Mouse (Mus musculus) neural tube, embryonic 14.5 days (tissue): ENCODE measurements around the gene Abcc12. TPM values are rescaled to one million over a fixed set of nuclear protein-coding genes. Genes with fewer than 3 reads are reported as not detected.

ENCODE experiments used
- ATAC-seq: fragments of 200-750 bp; cut with Nextera tagmentation; 2 replicates; pipeline ENCODE4 v1.8.0; 2017; ENCODE audit warnings: low read depth, mild to moderate bottlenecking, moderate TSS enrichment, moderate library complexity
- H3K27ac ChIP-seq: fragments of 300-500 bp; sonication (generic); 2 replicates; pipeline ENCODE4 v1.5.1; 2014; ENCODE audit warnings: low read depth, mild to moderate bottlenecking, control low read depth, low read length, moderate library complexity, mixed read lengths
- H3K27me3 ChIP-seq: fragments of 300-500 bp; sonication (generic); 2 replicates; pipeline ENCODE4 v1.6.1; 2014; ENCODE audit warnings: low read length; ENCODE audit not compliant: control insufficient read depth, insufficient read depth
- H3K36me3 ChIP-seq: fragments of 300-500 bp; sonication (generic); 2 replicates; pipeline ENCODE4 v1.6.1; 2014; ENCODE audit warnings: low read length, mixed read lengths; ENCODE audit not compliant: control insufficient read depth, insufficient read depth
- H3K4me1 ChIP-seq: fragments of 300-500 bp; sonication (generic); 2 replicates; pipeline ENCODE4 v1.6.1; 2014; ENCODE audit warnings: low read length; ENCODE audit not compliant: control insufficient read depth, insufficient read depth
- H3K4me2 ChIP-seq: fragments of 300-500 bp; sonication (generic); 2 replicates; pipeline ENCODE4 v1.6.1; 2014; ENCODE audit warnings: mild to moderate bottlenecking, low read depth, low read length, control low read depth
- H3K4me3 ChIP-seq: fragments of 300-500 bp; sonication (generic); 2 replicates; pipeline ENCODE4 v1.5.1; 2014; ENCODE audit warnings: low read depth, low read length, control low read depth, mixed read lengths
- H3K9ac ChIP-seq: fragments of 300-500 bp; sonication (generic); replicated peaks from 2 replicates; pipeline ENCODE4 v1.6.1; 2014; ENCODE audit warnings: low read depth, mild to moderate bottlenecking, control low read depth, low read length, mixed read lengths
- H3K9me3 ChIP-seq: fragments of 300-500 bp; sonication (generic); 2 replicates; pipeline ENCODE4 v1.6.1; 2016; ENCODE audit warnings: low read length; ENCODE audit not compliant: control insufficient read depth
- WGBS: fragments of 180-500 bp; shearing (Covaris S2); extraction: QIAGEN DNeasy Blood & Tissue Kit; methylation state at CpG from one replicate; pipeline ENCODE4 v1.1.7; 2014; 5-methylcytosine and 5-hydroxymethylcytosine counted together
- microRNA-seq: library from miRNA; unstranded; fragments of <30 nt; microRNA quantifications from one replicate; pipeline ENCODE4, GENCODE M21; 2016
- polyA plus RNA-seq: library from polyadenylated mRNA; unstranded; fragments of >200 nt; fragmentation: Nextera tagmentation; extraction: Ambion mirVana; gene quantifications from 2 replicates; pipeline ENCODE4 v1.2.1, GENCODE M21; 2014

Abcc12 gene
- polyA plus RNA-seq, 1 experiment from 2014 or later: 0.17 TPM

- H3K27ac ChIP-seq: peak overlapping the region; percentile 63
- H3K4me3 ChIP-seq: no peak overlapping the region
- ATAC-seq: no peak
- no peaks in the 10 kb centered on the region for H3K9me3 ChIP-seq
- peaks cover 12% of the 10 kb centered on the region; the same call in 1 of the 2 replicates for H3K4me1 ChIP-seq
- no peak overlapping the region for H3K9ac ChIP-seq
- H3K36me3 ChIP-seq: no peaks in the 10 kb centered on the region
- no peaks in the 10 kb centered on the region for H3K27me3 ChIP-seq
- H3K4me2 ChIP-seq: no peak overlapping the region
- WGBS: 89% methylated on average over 1 of the region's 1 CpGs
These were observed 143.1 kb downstream of the Abcc12 start for GRCm38 (mm10) chr8:86437418-86437817.

Small RNA genes lying within 50 kb of the gene (microRNA-seq; reads per million reads assigned to microRNA genes)
- gene Gm44348: not detected

Other genes starting within 250 kb of the Abcc12 start
- 82.5 and 109 TPM in 2 replicates for gene Lonp2, start 43.4 kb upstream of the Abcc12 start, polyA plus RNA-seq
- gene Gm10638, start 165.0 kb upstream of the Abcc12 start, polyA plus RNA-seq: 5.5 and 6.3 TPM in 2 replicates
- 81.0 and 88.7 TPM in 2 replicates for gene Siah1a, start 165.2 kb upstream of the Abcc12 start, polyA plus RNA-seq